Mouse (Mus musculus) frontal cortex, postnatal 14 days (tissue): Measurements from ENCODE around the gene Dclk1.

ENCODE experiments used
- DNase-seq, 2 experiments: peaks; one replicate each; pipeline ENCODE4 v3.0.0; 2022; ENCODE audit warnings: low spot score in 2 of 2

The Dclk1 gene

GRCm38 (mm10) chr3:55587972-55588946 is 346.1 kb downstream of the Dclk1 start:
- no peak for DNase-seq
